Mouse (Mus musculus) hindbrain, embryonic 14.5 days (tissue): ENCODE results near the gene Runx1. TPM values are rescaled to one million over a fixed set of nuclear protein-coding genes. Genes with fewer than 3 reads are reported as not detected.

Experiments
- ATAC-seq: fragments of 200-750 bp; cut with Nextera tagmentation; 2 replicates; pipeline ENCODE4 v1.8.0; 2017; ENCODE audit warnings: moderate number of reproducible peaks, mild to moderate bottlenecking, moderate TSS enrichment, moderate library complexity; ENCODE audit not compliant: low FRiP score
- DNase-seq: peaks from one replicate; pipeline ENCODE4 v3.0.0-alpha.2; 2015; ENCODE audit warnings: low spot score
- H3K27ac ChIP-seq: fragments of 300-500 bp; sonication (generic); 2 replicates; pipeline ENCODE4 v1.5.1; 2014; ENCODE audit warnings: mild to moderate bottlenecking, moderate library complexity
- H3K27me3 ChIP-seq: fragments of 300-500 bp; sonication (generic); 2 replicates; pipeline ENCODE4 v1.6.1; 2014; ENCODE audit warnings: mild to moderate bottlenecking, low read length, mixed read lengths; ENCODE audit not compliant: control insufficient read depth, insufficient read depth
- H3K36me3 ChIP-seq: fragments of 300-500 bp; sonication (generic); replicated peaks from 2 replicates; pipeline ENCODE4 v1.6.1; 2014; ENCODE audit not compliant: control insufficient read depth, insufficient read depth
- H3K4me1 ChIP-seq: fragments of 300-500 bp; sonication (generic); replicated peaks from 2 replicates; pipeline ENCODE4 v1.6.1; 2014; ENCODE audit warnings: antibody characterized with exemption, low read length, mixed read lengths; ENCODE audit not compliant: control insufficient read depth, insufficient read depth
- H3K4me2 ChIP-seq: fragments of 300-500 bp; sonication (generic); replicated peaks from 2 replicates; pipeline ENCODE4 v1.6.1; 2014; ENCODE audit warnings: mild to moderate bottlenecking, moderate library complexity
- H3K4me3 ChIP-seq: fragments of 300-500 bp; sonication (generic); replicated peaks from 2 replicates; pipeline ENCODE4 v1.5.1; 2014; ENCODE audit warnings: mild to moderate bottlenecking, low read length
- H3K9ac ChIP-seq: fragments of 300-500 bp; sonication (generic); 2 replicates; pipeline ENCODE4 v1.6.1; 2014
- H3K9me3 ChIP-seq: fragments of 300-500 bp; sonication (generic); 2 replicates; pipeline ENCODE4 v1.6.1; 2016; ENCODE audit warnings: low read length; ENCODE audit not compliant: control insufficient read depth
- WGBS: fragments of 180-500 bp; shearing (Covaris S2); extraction: QIAGEN DNeasy Blood & Tissue Kit; methylation state at CpG from one replicate; pipeline ENCODE4 v1.1.7; 2014; 5-methylcytosine and 5-hydroxymethylcytosine counted together
- polyA plus RNA-seq: library from polyadenylated mRNA; unstranded; fragments of >200 nt; fragmentation: Nextera tagmentation; extraction: Ambion mirVana; gene quantifications from 2 replicates; pipeline ENCODE4 v1.2.1, GENCODE M21; 2014

The Runx1 gene
- polyA plus RNA-seq, 1 experiment from 2014 or later: 2.2 TPM

GRCm38 (mm10) chr16:92830479-92830878 lies 4.5 kb upstream of the Runx1 start:
- 36% methylated on average over 14 of the region's 14 CpGs for WGBS
- DNase-seq: no peak

GRCm38 (mm10) chr16:92828308-92828862 lies 2.4 kb upstream of the Runx1 start:
- no peak overlapping the region for H3K4me2 ChIP-seq
- ATAC-seq: no peak
- WGBS: 57% methylated on average over 8 of the region's 8 CpGs
- H3K36me3 ChIP-seq: no peaks in the 10 kb centered on the region
- H3K9me3 ChIP-seq: no peaks in the 10 kb centered on the region
- no peak overlapping the region for H3K9ac ChIP-seq
- 0 out of 2 replicates have a peak, but pooled peaks cover 5% of the 10 kb centered on the region for H3K4me1 ChIP-seq
- no peak for DNase-seq
- H3K4me3 ChIP-seq: no peak overlapping the region
- H3K27me3 ChIP-seq: no peaks in the 10 kb centered on the region
- H3K27ac ChIP-seq: no peak overlapping the region

More at GRCm38 (mm10) chr16:92830479-92830878, 4.5 kb upstream of the Runx1 start:
- no peak overlapping the region for H3K9ac ChIP-seq
- H3K27ac ChIP-seq: no peak overlapping the region
- no peak overlapping the region for H3K4me3 ChIP-seq
- H3K27me3 ChIP-seq: no peaks in the 10 kb centered on the region
- H3K36me3 ChIP-seq: no peaks in the 10 kb centered on the region
- H3K9me3 ChIP-seq: no peaks in the 10 kb centered on the region
- H3K4me1 ChIP-seq: 0 out of 2 replicates have a peak, but pooled peaks cover 5% of the 10 kb centered on the region
- no peak overlapping the region for H3K4me2 ChIP-seq
- no peak for ATAC-seq

GRCm38 (mm10) chr16:92827663-92828307 lies 1.8 kb upstream of the Runx1 start:
- Histone ChIP-seq H3K9ac (no peak overlapping the region), H3K27me3 (no peaks in the 10 kb centered on the region), H3K36me3 (no peaks in the 10 kb centered on the region), H3K4me2 (no peak overlapping the region), H3K4me1 (0 out of 2 replicates have a peak, but pooled peaks cover 5% of the 10 kb centered on the region), H3K9me3 (no peaks in the 10 kb centered on the region), H3K27ac (no peak overlapping the region), H3K4me3 (no peak overlapping the region)
- no peak for ATAC-seq
- no peak for DNase-seq
- 72% methylated on average over 7 of the region's 7 CpGs for WGBS

- Histone ChIP-seq H3K9ac (no peak overlapping the region), H3K27ac (no peak overlapping the region), H3K4me2 (no peak overlapping the region), H3K4me3 (no peak overlapping the region), H3K9me3 (no peaks in the 10 kb centered on the region), H3K36me3 (no peaks in the 10 kb centered on the region), H3K27me3 (no peaks in the 10 kb centered on the region), H3K4me1 (0 out of 2 replicates have a peak, but pooled peaks cover 5% of the 10 kb centered on the region)
- WGBS: 93% methylated on average over 6 of the region's 6 CpGs
- no peak for ATAC-seq
- no peak for DNase-seq
Measured at GRCm38 (mm10) chr16:92826683-92827082, 734 bp upstream of the Runx1 start.

GRCm38 (mm10) chr16:92825204-92825843 lies 625 bp downstream of the Runx1 start:
- Histone ChIP-seq H3K4me2 (no peak overlapping the region), H3K27me3 (no peaks in the 10 kb centered on the region), H3K9ac (no peak overlapping the region), H3K9me3 (no peaks in the 10 kb centered on the region), H3K27ac (no peak overlapping the region), H3K4me1 (0 out of 2 replicates have a peak, but pooled peaks cover 2% of the 10 kb centered on the region), H3K4me3 (no peak overlapping the region), H3K36me3 (no peaks in the 10 kb centered on the region)
- WGBS: 90% methylated on average over 18 of the region's 18 CpGs
- DNase-seq (no peak), ATAC-seq (no peak)

GRCm38 (mm10) chr16:92824723-92825203 lies 1.2 kb downstream of the Runx1 start:
- H3K9ac ChIP-seq: no peak overlapping the region
- no peaks in the 10 kb centered on the region for H3K36me3 ChIP-seq
- WGBS: 91% methylated on average over 9 of the region's 9 CpGs
- no peak overlapping the region for H3K4me3 ChIP-seq
- no peaks in the 10 kb centered on the region for H3K9me3 ChIP-seq
- H3K27me3 ChIP-seq: no peaks in the 10 kb centered on the region
- no peak overlapping the region for H3K27ac ChIP-seq
- no peak for DNase-seq
- H3K4me2 ChIP-seq: no peak overlapping the region
- no peak for ATAC-seq
- H3K4me1 ChIP-seq: no peaks in the 10 kb centered on the region

- H3K4me3 ChIP-seq: no peak overlapping the region
- 85% methylated on average over 6 of the region's 6 CpGs for whole genome bisulfite sequencing
Measured at GRCm38 (mm10) chr16:92824003-92824722, 1.8 kb downstream of the Runx1 start.

GRCm38 (mm10) chr16:92823381-92823862 lies 2.5 kb downstream of the Runx1 start:
- Histone ChIP-seq H3K27me3 (no peaks in the 10 kb centered on the region), H3K27ac (no peak overlapping the region), H3K4me1 (no peaks in the 10 kb centered on the region), H3K9ac (no peak overlapping the region), H3K4me2 (no peak overlapping the region), H3K9me3 (no peaks in the 10 kb centered on the region), H3K4me3 (no peak overlapping the region), H3K36me3 (no peaks in the 10 kb centered on the region)
- ATAC-seq (no peak), DNase-seq (no peak)
- 52% methylated on average over 5 of the region's 5 CpGs for WGBS

More at GRCm38 (mm10) chr16:92824003-92824722, 1.8 kb downstream of the Runx1 start:
- Histone ChIP-seq H3K9ac (no peak overlapping the region), H3K36me3 (no peaks in the 10 kb centered on the region), H3K9me3 (no peaks in the 10 kb centered on the region), H3K4me2 (no peak overlapping the region), H3K27me3 (no peaks in the 10 kb centered on the region), H3K27ac (no peak overlapping the region), H3K4me1 (no peaks in the 10 kb centered on the region)
- ATAC-seq: no peak
- DNase-seq: no peak

- H3K4me3 ChIP-seq: no peak overlapping the region
- WGBS: 83% methylated on average over 12 of the region's 12 CpGs
Measured at GRCm38 (mm10) chr16:92822676-92823075, 3.3 kb downstream of the Runx1 start.

More at GRCm38 (mm10) chr16:92822676-92823075, 3.3 kb downstream of the Runx1 start:
- Histone ChIP-seq H3K27me3 (no peaks in the 10 kb centered on the region), H3K4me2 (no peak overlapping the region), H3K27ac (no peak overlapping the region), H3K4me1 (no peaks in the 10 kb centered on the region), H3K9ac (no peak overlapping the region), H3K36me3 (no peaks in the 10 kb centered on the region), H3K9me3 (no peaks in the 10 kb centered on the region)
- no peak for ATAC-seq
- DNase-seq: no peak
